Mouse (Mus musculus) testis, adult 2 months (tissue): Measurements from ENCODE around the gene Gpx4.

Source experiments
- CTCF ChIP-seq: fragments of 200-500 bp; IDR thresholded peaks from 2 replicates; pipeline ENCODE4 v1.5.1; 2012; ENCODE audit warnings: low read depth, mild to moderate bottlenecking, inconsistent platforms, low read length, moderate library complexity; ENCODE audit not compliant: control insufficient read depth, insufficient read depth, insufficient replicate concordance
- POLR2A ChIP-seq: fragments of 200-500 bp; IDR thresholded peaks from 2 replicates; pipeline ENCODE4 v1.6.1; 2012; ENCODE audit warnings: low read depth, mild to moderate bottlenecking, inconsistent platforms, low read length, moderate library complexity; ENCODE audit not compliant: control insufficient read depth

GRCm38 (mm10) chr10:80044087-80044486 is 2.9 kb upstream of the Gpx4 start:
- TF ChIP-seq POLR2A (no peak), CTCF (no peak)
